Mouse (Mus musculus) adrenal gland, postnatal 14 days (tissue): ENCODE data around the gene 9230112D13Rik. TPM values are rescaled to one million over a fixed set of nuclear protein-coding genes. Genes with fewer than 3 reads are reported as not detected.

Source experiments
- DNase-seq: peaks from one replicate; pipeline ENCODE4 v3.0.0; 2021; ENCODE audit warnings: mixed read lengths
- total RNA-seq: library from RNA; stranded (reverse); gene quantifications from 2 replicates; pipeline ENCODE4 v1.2.3, GENCODE M21; 2021

The 9230112D13Rik gene
- total RNA-seq, 1 experiment from 2014 or later: not detected

DNA sequence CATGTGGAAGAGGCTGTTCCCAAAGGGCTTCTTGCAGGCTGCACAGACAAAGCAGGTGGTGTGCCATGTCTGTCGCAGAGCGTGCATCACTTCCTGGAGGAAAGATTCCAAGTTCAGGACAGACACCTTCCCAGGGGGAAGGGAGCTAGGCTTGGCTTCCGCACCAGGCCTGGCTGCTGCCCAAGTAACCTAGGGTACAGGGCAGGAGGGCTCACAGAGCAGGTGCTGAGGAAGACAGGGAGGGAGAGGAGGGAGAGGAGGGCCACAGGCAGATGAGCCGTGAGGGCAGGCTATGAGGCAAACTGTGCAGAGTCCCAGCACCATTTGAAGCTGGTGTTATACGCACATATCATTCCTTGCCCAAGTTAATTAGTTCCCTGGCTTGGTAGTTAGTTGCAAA is 19.3 kb upstream of the 9230112D13Rik start:
- DNase-seq: no peak

- DNase-seq: peak; percentile 70
Observed at GRCm38 (mm10) chr14:34540685-34541162, 18.1 kb upstream of the 9230112D13Rik start.

- DNase-seq: no peak
Observed at GRCm38 (mm10) chr14:34535883-34536282, 13.3 kb upstream of the 9230112D13Rik start.

DNA sequence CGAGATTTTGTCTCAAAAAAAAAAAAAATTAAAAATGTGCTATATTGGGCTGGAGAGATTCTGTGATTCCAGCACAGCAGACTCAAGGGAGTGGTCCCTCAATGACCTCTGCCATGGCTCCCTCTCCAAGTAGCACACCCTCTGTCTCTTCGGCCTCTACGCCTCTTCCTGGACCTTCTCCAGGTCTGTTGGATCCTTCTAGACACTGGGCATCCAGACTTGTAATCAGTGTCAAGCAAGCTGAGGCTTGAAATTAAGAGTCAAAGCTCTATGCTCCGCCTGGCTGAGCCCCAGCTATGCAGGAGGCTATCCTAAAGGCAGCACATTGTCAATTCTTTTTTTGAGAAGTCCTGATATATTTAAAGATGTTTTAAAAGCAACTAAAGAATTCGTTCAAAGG is 10.9 kb upstream of the 9230112D13Rik start:
- DNase-seq: no peak

GRCm38 (mm10) chr14:34532536-34532935 is 9.9 kb upstream of the 9230112D13Rik start:
- no peak for DNase-seq

- no peak for DNase-seq
Observed at GRCm38 (mm10) chr14:34528804-34529203, 6.2 kb upstream of the 9230112D13Rik start.

DNA sequence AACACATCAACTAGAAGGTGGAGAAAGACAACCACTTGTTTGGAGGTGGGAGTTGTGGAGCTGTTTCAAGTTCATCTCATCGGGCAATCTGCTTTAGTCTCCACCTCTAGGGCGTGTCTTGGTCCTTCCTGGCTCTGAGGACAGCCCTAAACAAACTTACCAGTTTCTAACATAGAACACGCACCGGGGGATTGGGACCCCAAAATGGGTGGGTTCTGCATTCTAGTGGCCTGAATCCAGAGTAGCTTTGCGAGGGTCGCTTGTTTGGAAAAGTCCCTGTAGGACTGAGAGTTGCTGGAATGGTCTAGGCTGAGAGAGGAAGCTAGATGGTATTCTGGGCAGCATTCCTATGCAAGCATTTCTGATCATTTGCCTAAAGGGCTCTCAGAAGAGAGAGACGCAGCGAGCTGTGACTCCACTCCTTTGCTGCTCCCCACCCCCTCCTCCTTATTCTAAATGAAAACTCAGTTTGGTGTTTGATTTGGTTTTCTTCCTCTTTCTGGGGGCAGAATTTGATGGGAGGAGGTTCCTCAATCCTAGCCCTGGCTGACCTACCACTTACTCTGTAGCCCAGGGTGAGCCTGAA is 4.5 kb downstream of the 9230112D13Rik start:
- DNase-seq: no peak

DNA sequence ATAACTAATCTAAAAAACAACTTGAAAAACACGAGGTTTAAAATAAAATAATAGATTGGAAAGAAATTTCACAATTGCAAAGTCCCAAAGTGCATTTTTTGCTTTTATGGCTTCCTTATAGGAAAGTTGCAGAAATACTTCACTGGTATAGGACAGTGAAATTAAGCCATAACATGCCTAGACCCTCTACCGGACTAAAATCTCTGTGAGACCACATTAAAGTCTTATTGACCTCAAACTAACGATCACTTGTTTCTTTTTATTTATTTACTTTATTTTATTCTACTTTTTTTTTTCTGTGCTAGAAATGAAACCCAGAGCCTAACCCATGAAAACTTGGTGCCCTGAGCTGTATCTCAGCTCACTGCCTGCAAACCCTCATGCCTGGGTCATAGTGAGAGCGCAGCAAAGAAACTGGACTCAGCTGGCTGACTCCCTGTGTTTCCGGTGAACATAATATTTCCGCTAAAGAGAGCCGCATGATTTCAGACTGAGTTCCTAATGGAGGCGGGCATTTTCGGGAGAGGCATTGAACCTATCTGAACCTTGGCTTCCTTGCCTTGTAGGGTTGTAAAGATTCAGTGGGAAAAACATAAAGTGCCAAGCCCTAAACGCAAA is 5.5 kb downstream of the 9230112D13Rik start:
- no peak for DNase-seq

DNA sequence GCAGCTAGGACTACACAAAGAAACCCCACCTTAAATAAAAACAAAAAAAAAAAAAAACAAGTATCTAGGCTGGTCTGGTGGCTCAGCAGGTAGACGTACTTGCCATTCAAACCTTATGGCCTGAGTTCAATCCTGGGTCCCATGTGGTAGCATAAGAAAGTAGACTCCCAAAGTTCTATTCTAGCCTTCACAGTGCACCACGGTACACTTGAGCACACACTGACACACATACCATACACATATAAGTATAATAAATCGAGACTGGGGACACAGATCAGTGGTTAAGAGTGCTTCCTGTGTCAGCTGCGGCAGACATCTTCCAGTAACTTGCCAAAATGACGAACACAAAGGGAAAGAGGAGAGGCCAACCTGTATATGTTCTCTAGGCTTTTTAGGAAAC is 6.7 kb downstream of the 9230112D13Rik start:
- no peak for DNase-seq

- peak; percentile 58 for DNase-seq
Observed at GRCm38 (mm10) chr14:34514120-34514519, 8.5 kb downstream of the 9230112D13Rik start.

DNA sequence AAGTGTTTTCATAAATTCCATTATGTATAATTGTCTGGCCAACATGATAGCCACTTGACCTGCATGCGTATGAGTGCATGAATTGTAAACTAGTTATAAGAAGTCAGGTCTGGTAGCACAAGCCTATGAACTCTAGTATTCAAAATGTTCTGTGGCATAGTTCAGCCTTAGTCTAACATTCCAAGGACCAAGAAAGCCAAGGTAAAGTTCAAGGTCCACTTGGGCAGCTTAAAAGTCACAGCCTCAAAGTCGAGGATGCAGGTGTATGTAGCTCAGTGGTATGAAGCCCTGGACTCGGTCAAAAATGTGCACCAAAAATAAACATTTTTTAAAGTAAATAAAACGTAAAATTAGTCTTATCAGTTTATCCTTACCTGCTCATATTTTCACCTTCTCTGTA is 10.0 kb downstream of the 9230112D13Rik start:
- no peak for DNase-seq

GRCm38 (mm10) chr14:34511901-34512300 is 10.7 kb downstream of the 9230112D13Rik start:
- DNase-seq: no peak

- no peak for DNase-seq
Observed at GRCm38 (mm10) chr14:34508842-34509439, 13.7 kb downstream of the 9230112D13Rik start.

DNA sequence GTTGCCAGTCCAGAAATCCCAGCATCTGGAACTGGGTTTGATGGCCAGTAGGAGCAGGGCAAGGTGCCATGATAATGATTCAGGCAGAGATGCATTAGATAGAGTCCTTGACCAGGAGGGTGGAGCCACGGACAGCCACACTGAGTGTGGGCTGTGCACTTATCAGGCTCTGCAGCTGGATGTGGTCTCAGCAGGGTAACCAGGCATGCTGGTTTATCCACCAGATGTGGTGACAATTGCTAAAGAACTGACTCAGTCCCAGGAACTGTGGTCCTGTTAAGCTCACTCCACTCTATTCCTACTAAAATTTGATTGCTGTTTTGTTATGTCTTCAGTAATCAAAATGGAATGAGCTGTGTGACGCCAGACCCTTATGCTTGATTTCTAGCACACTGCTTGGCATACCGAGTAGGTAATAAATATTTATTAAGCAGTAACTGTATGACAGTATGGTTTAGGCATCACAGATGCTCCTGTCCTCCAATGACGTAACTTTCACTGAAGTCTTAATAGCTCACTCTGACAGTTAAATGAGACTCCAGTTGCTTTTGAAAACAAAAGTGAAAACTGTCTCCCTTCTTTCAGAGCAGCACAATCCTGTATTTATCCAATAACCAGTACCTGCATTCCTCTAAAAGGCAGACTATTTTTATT is 14.3 kb downstream of the 9230112D13Rik start:
- peak; percentile 71 for DNase-seq

DNA sequence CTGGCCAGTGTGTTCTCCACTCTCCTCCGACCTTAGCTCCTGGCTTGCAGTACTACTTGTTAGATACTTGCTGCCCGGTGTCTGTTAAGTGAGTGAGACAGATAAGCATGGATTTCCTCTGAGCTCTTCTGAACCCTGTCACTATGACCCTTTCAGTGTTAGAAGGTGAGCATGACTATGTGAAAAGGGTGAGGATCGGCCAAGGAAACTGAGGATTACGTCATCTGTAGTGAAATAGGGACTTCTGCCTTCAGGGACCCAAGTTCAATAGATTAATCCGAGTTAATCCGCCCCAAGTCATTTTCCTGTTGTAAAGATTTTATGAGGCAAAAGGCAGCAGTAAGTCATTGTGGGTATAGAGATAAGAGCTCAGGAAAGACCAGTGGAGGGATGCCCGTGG is 17.3 kb downstream of the 9230112D13Rik start:
- DNase-seq: no peak

- DNase-seq: no peak
Observed at GRCm38 (mm10) chr14:34504377-34504776, 18.2 kb downstream of the 9230112D13Rik start.

DNA sequence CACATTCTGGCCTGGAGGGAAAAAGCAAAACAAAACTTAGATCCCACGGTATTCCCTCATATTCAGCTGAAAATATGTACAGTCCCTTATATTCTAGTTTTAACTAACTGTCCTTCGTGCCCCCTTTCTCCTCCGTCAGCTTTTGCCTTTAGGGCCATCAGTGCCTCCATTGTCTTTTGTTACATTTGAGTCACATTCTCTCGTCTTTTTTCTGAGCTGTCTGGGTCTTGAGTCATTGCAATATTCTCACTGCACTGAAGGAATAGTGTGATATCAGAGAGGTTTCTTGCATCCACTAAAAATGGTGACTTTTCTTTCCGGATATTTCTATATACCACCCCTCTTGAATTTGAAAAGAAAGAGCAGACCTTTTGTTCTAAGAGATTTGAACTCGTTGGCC is 18.8 kb downstream of the 9230112D13Rik start:
- no peak for DNase-seq

- no peak for DNase-seq
Observed at GRCm38 (mm10) chr14:34503325-34503647, 19.3 kb downstream of the 9230112D13Rik start, which contains the start of gene Bmpr1a. Gene Bmpr1a (minus strand): TSS chr14:34503341.

DNA sequence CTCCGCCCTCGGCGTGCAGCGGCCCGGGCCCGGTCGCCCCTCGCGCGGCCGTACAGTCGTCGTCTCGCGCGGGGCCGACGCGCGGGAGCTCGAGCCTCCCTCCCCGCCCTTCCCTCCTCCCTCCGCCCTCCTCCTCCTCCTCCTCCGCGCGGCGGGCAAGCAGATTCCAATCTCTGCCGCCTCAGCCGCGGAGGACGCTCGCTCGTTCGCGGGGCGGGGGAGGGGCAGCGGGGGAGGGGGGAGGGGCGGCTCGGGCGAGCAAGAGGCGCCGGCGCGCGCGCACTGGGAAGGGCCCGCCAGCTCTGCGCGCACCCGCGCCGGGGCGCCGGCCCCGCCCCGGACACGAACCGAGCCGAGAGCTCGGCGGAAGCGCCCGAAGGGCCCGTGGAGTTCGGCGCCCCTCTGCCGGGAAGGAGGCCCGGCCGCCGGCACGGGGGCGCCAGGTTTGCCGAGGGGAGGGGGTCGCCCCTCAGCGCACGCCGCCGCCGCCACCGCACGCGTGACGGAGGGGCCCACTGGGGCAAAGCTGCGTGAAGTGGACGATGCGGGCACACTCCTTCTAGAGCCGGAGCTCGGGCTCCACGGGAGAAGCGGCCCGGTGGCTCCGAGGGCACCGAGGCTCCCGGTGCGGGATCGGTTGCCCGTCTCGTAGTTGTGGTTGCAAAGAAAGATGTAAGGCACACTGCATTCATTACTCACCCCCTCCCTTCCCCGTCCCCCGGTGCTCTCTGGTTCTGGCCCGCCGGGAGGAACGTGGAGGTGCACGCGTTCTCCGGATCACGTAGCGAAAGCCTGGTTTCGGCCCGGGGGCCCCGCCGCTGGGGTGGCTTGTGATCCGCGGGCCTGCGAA is 19.9 kb downstream of the 9230112D13Rik start:
- peak; percentile 94 for DNase-seq

- DNase-seq: peak; percentile 62
Observed at GRCm38 (mm10) chr14:34501804-34502474, 20.7 kb downstream of the 9230112D13Rik start.

DNA sequence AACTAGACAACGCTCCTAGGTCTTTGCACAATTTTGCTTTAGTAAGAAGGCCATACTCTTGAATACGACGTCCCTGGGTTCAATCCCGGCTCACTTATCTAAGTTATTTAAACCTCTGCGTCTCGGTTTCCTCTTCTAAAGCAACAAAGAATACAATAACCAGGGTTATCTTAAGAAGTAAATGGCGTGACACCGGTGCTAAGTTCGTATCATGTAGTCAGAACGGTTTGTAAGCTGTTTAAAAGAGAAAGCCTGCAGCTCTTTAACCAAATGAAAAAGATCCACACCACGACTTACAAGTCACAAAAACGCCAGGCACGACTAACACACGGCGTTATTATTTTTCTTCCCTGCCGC is 21.2 kb downstream of the 9230112D13Rik start:
- no peak for DNase-seq

DNA sequence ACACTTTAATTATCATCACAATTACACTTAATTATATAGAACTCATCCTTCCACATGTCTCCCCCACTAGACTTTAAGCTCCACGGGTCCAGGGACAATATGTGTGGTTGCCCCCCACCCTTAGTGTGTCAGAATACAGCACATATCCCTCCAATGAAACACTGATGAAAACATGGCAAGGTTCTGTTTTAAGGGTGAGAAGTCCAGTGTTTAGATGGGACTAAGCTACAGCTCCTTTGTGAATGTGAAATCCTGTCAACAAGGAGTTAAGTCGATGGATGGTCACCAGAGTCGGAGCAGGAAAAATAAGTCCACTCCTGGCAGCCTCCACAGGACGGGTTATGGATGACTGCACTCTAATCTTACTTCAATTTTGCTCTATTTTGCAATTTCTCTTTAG is 22.3 kb downstream of the 9230112D13Rik start:
- no peak for DNase-seq
